Mouse (Mus musculus): ENCODE data around the gene Pias3. TPM values are rescaled to one million over a fixed set of nuclear protein-coding genes. Genes with fewer than 3 reads are reported as not detected.
"Not testable (repeated sequence)": the region's sequence is repeated elsewhere in the genome, so short reads cannot be mapped to it uniquely, and the experiment has no call there.

Pias3 gene
- polyA plus RNA-seq (2015; fragmentation: Nextera tagmentation; extraction: Ambion mirVana) = 43.4 and 44.3 TPM in 2 replicates

DNA sequence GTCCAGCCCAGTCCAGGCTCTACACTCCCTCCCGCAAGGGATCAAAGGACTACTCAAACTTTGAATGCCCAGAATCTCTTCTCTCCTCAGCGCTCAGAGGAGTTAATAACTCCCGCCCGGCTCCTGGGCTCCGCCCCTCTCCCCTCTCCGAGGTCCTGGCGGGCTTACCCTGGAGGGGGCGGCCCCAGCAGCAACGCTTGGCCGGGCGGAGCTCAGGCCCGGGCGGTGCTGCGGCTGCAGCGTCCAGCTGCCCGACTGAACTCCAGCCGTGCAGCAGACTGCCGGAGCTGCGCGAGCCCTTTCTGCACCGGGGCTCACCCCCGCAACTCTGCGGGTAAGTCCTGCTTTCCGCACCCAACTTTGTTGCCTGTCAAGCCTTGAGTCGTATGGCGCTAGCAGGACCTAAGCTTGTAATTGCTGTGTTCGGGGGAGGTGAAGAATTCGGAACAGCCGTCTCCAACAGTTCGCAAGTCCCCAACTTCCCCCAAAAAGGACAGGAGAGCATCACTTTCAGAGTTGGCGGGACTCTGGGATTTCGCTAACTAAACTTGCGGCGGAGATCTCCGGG lies at the start of gene Pias3:
Gene Pias3 (plus strand): TSS at position 187 of the 568 bp plus-strand sequence.
- H3K36me3 ChIP-seq (ENCODE audit: control insufficient read depth, insufficient read depth, low read length) = peaks cover 3% of the 10 kb centered on the region; the same call in 1 of the 2 replicates
- peak within 1 kb of the TSS; percentile 56 for H3K4me3 ChIP-seq (ENCODE audit: low read length)
- 0% methylated on average over 35 of the region's 35 CpGs for WGBS
- no peaks in the 10 kb centered on the region for H3K27me3 ChIP-seq (replicated peaks; ENCODE audit: control insufficient read depth, insufficient read depth, low read length)
- peak; percentile 73 for ATAC-seq
- no peaks in the 10 kb centered on the region for H3K9me3 ChIP-seq (ENCODE audit: control insufficient read depth, low read length)
- H3K27ac ChIP-seq (ENCODE audit: low read depth, low read length) = peak within 1 kb of the TSS; percentile 90
- H3K4me1 ChIP-seq (ENCODE audit: control insufficient read depth, insufficient read depth, low read depth, low read length) = peaks cover 12% of the 10 kb centered on the region
- peak within 1 kb of the TSS; percentile 68 for H3K4me2 ChIP-seq (ENCODE audit: low read length)
- H3K9ac ChIP-seq (ENCODE audit: low read depth, low read length) = peak within 1 kb of the TSS; percentile 90

DNA sequence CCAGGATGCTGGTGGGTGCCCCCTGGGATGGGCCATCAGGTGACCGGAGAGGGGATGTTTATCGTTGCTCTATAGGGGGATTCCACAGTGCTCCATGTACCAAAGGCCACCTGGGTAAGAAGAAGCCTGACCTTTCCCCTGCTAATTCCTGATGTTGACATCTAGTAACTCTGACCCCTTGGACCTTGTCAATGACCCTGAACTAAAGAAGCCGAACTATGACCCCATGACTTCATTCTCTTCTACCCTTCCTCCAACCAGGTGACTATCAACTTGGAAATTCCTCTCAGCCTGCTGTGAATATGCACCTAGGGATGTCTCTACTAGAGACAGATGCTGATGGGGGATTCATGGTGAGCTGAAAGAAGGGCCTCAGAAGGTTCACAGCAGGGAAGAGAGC lies 48.8 kb upstream of the Pias3 start:
- Histone ChIP-seq H3K4me2 (ENCODE audit: low read length) (no peak overlapping the region), H3K9me3 (ENCODE audit: control insufficient read depth, low read length) (no peaks in the 10 kb centered on the region), H3K27ac (ENCODE audit: low read depth, low read length) (no peak overlapping the region), H3K4me1 (ENCODE audit: control insufficient read depth, insufficient read depth, low read depth, low read length) (no peaks in the 10 kb centered on the region), H3K9ac (ENCODE audit: low read depth, low read length) (no peak overlapping the region), H3K27me3 (replicated peaks; ENCODE audit: control insufficient read depth, insufficient read depth, low read length) (no peaks in the 10 kb centered on the region), H3K4me3 (ENCODE audit: low read length) (no peak overlapping the region), H3K36me3 (ENCODE audit: control insufficient read depth, insufficient read depth, low read length) (peaks cover 9% of the 10 kb centered on the region; the same call in 1 of the 2 replicates)
- WGBS = 90% methylated on average over 3 of the region's 3 CpGs
- ATAC-seq = no peak

DNA sequence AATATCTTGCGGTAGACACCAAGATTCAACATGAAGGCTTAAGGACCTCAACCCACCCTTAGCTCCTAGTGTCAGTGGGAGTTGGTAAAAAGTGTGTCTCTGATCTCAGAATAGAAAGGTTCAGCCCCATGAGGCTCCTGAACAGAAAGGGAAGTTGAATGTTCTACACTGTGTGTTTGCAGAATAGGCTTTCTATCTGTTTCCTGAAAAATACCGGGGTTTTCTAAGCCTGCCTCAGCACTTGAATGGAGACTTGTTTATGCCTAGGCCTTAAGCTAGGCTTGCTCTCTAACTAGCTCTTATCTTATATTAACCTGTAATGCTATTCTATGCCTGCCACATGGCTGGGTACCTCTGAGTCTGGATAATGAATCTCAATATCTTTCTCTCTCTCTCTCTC lies 35.3 kb upstream of the Pias3 start:
- Histone ChIP-seq H3K4me1 (ENCODE audit: control insufficient read depth, insufficient read depth, low read depth, low read length) (peaks cover 14% of the 10 kb centered on the region; the same call in 1 of the 2 replicates), H3K4me2 (ENCODE audit: low read length) (no peak overlapping the region), H3K27me3 (replicated peaks; ENCODE audit: control insufficient read depth, insufficient read depth, low read length) (no peaks in the 10 kb centered on the region), H3K9ac (ENCODE audit: low read depth, low read length) (no peak overlapping the region), H3K27ac (ENCODE audit: low read depth, low read length) (no peak overlapping the region), H3K9me3 (ENCODE audit: control insufficient read depth, low read length) (no peaks in the 10 kb centered on the region), H3K36me3 (ENCODE audit: control insufficient read depth, insufficient read depth, low read length) (no peaks in the 10 kb centered on the region), H3K4me3 (ENCODE audit: low read length) (no peak overlapping the region)
- WGBS = 89% methylated on average over 2 of the region's 2 CpGs
- no peak for ATAC-seq

DNA sequence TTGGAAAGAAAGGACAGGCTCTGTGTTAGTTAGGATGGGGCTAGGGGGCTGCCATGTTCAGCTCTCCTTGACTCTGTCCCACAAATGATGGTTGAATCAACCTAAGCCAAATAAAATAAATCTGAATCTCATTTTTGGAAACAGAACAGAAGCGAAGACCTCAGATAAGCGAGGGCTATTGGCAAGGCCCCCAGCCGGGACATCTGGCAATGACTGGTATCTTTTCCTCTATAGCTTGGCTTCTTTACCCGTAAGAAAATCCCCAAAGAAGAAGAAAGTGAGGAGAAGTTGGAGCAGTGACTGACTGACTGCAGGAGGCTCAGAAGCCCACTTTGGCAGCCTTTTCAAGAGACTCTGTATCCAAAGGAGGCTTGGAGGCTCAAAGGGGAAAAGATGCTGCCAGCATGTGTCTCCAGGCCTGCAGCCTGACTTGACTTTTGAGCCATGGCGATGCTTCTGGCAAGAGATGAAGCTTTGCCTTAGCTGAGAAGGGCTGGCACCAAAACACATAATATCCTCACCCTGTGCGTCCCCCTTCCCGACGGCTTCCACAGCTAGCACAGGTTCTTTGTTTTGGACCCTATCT lies 33.4 kb upstream of the Pias3 start:
- ATAC-seq = peak; percentile 41

DNA sequence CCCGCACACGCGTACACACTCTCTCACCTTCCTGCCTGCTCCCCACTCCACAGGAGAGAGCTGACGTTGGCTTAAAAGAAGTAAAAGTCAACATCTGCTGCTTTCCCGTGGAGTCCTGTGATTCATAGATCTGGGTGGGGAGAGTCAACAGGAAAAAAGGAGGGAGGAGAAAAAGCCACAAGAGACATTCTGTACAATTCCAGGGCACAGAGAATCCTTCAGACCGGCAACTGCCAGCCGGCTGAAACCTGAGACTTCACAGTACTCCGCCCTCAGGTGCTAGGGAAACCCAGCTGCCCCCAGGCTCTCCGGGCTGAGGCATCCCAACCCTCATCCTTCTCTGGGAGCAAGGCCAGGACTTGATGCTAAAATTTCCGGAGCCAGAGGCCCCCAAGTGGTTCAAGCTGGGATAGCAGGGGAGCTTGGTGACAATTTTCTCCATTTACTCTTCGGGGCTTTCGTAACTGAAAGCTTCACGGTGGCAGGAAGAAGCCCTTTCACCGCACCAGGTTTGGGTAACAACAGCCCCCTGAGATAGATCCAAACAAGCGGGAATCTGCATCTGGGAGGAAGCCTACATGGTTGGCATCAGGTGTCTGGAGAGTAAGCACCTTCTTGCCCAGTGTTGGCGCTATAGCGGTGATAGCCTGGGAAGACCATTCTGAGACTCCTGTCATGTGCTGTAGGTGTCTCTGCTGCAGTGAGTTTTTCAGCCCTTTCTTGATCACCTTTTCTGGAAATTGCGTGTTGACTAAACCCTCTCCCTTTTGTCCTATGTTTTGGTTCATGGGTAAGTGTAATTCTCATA lies 32.5 kb upstream of the Pias3 start:
- H3K27me3 ChIP-seq (replicated peaks; ENCODE audit: control insufficient read depth, insufficient read depth, low read length) = no peaks in the 10 kb centered on the region
- H3K9ac ChIP-seq (ENCODE audit: low read depth, low read length) = peak overlapping the region; percentile 54
- H3K4me2 ChIP-seq (ENCODE audit: low read length) = peak overlapping the region; percentile 76
- peaks cover 14% of the 10 kb centered on the region; the same call in 1 of the 2 replicates for H3K4me1 ChIP-seq (ENCODE audit: control insufficient read depth, insufficient read depth, low read depth, low read length)
- no peaks in the 10 kb centered on the region for H3K9me3 ChIP-seq (ENCODE audit: control insufficient read depth, low read length)
- H3K27ac ChIP-seq (ENCODE audit: low read depth, low read length) = peak overlapping the region; percentile 62; the same call in 1 of the 2 replicates
- peak; percentile 89 for ATAC-seq
- peak overlapping the region; percentile 35 for H3K4me3 ChIP-seq (ENCODE audit: low read length)
- 6% methylated on average over 17 of the region's 18 CpGs for WGBS
- H3K36me3 ChIP-seq (ENCODE audit: control insufficient read depth, insufficient read depth, low read length) = no peaks in the 10 kb centered on the region

More for the DNA sequence above, 33.4 kb upstream of the Pias3 start:
- H3K27me3 ChIP-seq (replicated peaks; ENCODE audit: control insufficient read depth, insufficient read depth, low read length) = no peaks in the 10 kb centered on the region
- 45% methylated on average over 8 of the region's 8 CpGs for WGBS
- H3K27ac ChIP-seq (ENCODE audit: low read depth, low read length) = peak overlapping the region; percentile 62; the same call in 1 of the 2 replicates
- peak overlapping the region; percentile 76 for H3K4me2 ChIP-seq (ENCODE audit: low read length)
- H3K36me3 ChIP-seq (ENCODE audit: control insufficient read depth, insufficient read depth, low read length) = no peaks in the 10 kb centered on the region
- peaks cover 14% of the 10 kb centered on the region; the same call in 1 of the 2 replicates for H3K4me1 ChIP-seq (ENCODE audit: control insufficient read depth, insufficient read depth, low read depth, low read length)
- H3K4me3 ChIP-seq (ENCODE audit: low read length) = peak overlapping the region; percentile 35
- peak overlapping the region; percentile 54 for H3K9ac ChIP-seq (ENCODE audit: low read depth, low read length)
- no peaks in the 10 kb centered on the region for H3K9me3 ChIP-seq (ENCODE audit: control insufficient read depth, low read length)

DNA sequence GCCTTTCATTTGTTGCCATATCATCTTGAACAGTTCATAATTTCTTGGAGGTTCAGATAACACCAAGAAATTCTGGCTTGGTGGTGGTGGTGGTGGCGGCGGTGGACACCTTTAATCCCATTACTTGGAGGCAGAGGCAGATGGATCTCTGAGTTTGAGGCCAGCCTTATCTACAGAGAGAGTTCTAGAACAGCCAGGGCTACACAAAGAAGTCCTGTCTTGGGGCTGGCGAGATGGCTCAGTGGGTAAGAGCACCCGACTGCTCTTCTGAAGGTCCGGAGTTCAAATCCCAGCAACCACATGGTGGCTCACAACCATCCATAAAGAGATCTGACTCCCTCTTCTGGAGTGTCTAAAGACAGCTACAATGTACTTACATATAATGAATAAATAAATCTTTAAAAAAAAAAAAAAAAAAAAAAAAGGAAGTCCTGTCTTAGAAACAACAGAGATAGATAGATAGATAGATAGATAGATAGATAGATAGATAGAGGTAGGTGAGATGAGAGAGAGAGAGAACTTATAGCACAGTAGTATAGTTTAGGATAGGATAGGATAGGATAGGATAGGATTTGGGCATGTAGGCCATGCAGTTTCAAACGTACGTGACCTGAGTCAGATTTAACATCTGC lies 30.3 kb upstream of the Pias3 start:
- H3K9me3 ChIP-seq (ENCODE audit: control insufficient read depth, low read length); H3K4me2 ChIP-seq (ENCODE audit: low read length); H3K27me3 ChIP-seq (replicated peaks; ENCODE audit: control insufficient read depth, insufficient read depth, low read length); H3K36me3 ChIP-seq (ENCODE audit: control insufficient read depth, insufficient read depth, low read length); ATAC-seq; H3K4me3 ChIP-seq (ENCODE audit: low read length); H3K9ac ChIP-seq (ENCODE audit: low read depth, low read length); H3K27ac ChIP-seq (ENCODE audit: low read depth, low read length): not testable (repeated sequence)
- WGBS = 95% methylated on average over 7 of the region's 7 CpGs
- H3K4me1 ChIP-seq (ENCODE audit: control insufficient read depth, insufficient read depth, low read depth, low read length) = peaks cover 17% of the 10 kb centered on the region; the same call in 1 of the 2 replicates

DNA sequence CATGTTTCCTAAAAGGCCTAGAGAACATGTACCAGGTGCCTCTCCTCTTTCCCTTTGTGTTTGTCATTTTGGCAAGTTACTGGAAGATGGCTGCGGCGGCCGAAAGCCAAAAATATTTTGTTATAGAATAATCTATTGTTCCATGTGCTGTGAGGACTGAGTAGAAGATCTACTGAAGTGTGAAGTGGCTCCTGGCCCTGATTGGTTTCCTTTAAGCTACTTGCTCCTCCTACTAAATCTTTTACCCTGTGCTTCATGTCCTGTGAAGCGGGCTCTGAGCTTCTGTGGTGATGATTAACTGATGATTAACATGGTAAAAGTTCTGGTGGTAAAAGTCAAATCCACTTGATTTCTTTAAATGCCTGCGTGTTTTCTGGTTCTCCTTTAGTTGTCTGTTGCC lies 29.3 kb upstream of the Pias3 start:
- H3K36me3 ChIP-seq (ENCODE audit: control insufficient read depth, insufficient read depth, low read length) = no peaks in the 10 kb centered on the region
- H3K4me2 ChIP-seq (ENCODE audit: low read length) = no peak overlapping the region
- 98% methylated on average over 5 of the region's 5 CpGs for WGBS
- ATAC-seq = no peak
- no peak overlapping the region for H3K4me3 ChIP-seq (ENCODE audit: low read length)
- peaks cover 4% of the 10 kb centered on the region for H3K27me3 ChIP-seq (replicated peaks; ENCODE audit: control insufficient read depth, insufficient read depth, low read length)
- H3K4me1 ChIP-seq (ENCODE audit: control insufficient read depth, insufficient read depth, low read depth, low read length) = peaks cover 17% of the 10 kb centered on the region; the same call in 1 of the 2 replicates
- H3K9me3 ChIP-seq (ENCODE audit: control insufficient read depth, low read length) = no peaks in the 10 kb centered on the region
- no peak overlapping the region for H3K9ac ChIP-seq (ENCODE audit: low read depth, low read length)
- no peak overlapping the region for H3K27ac ChIP-seq (ENCODE audit: low read depth, low read length)

DNA sequence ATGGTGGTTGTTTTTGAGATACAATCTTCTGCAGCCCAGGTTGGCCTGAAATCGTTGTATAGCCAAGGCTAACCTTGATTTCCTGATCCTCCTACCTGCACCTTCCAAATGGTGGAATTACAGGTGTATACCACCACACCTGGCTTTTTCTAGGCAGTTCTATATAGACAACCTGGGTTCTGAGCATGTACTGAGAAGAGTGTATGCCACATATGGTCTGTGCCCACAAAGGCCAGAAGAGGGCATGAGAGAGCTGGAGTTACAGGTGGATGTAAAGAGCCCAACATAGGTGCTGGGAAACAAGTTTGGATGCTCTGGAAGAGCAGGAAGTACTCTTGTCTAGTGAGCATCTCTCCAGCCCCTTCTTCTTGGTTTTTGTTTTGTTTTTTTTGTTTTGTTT lies 28.9 kb upstream of the Pias3 start:
- no peak for ATAC-seq
- 21% methylated on average over 1 of the region's 1 CpGs for WGBS
- no peak overlapping the region for H3K4me2 ChIP-seq (ENCODE audit: low read length)

More for the DNA sequence above, 28.9 kb upstream of the Pias3 start:
- Histone ChIP-seq H3K4me3 (ENCODE audit: low read length) (no peak overlapping the region), H3K27me3 (replicated peaks; ENCODE audit: control insufficient read depth, insufficient read depth, low read length) (peaks cover 4% of the 10 kb centered on the region), H3K27ac (ENCODE audit: low read depth, low read length) (no peak overlapping the region), H3K4me1 (ENCODE audit: control insufficient read depth, insufficient read depth, low read depth, low read length) (peaks cover 17% of the 10 kb centered on the region; the same call in 1 of the 2 replicates), H3K9me3 (ENCODE audit: control insufficient read depth, low read length) (no peaks in the 10 kb centered on the region), H3K36me3 (ENCODE audit: control insufficient read depth, insufficient read depth, low read length) (no peaks in the 10 kb centered on the region), H3K9ac (ENCODE audit: low read depth, low read length) (no peak overlapping the region)
